Mouse (Mus musculus): Measurements from ENCODE around the gene Cd72.

Gene Cd72

GRCm38 (mm10) chr4:43478534-43478858, 24.1 kb upstream of the Cd72 start:
- no peak for DNase-seq (ENCODE audit: low spot score)

GRCm38 (mm10) chr4:43477857-43478533, 23.6 kb upstream of the Cd72 start:
- DNase-seq (ENCODE audit: low spot score) = peak; percentile 71

- DNase-seq (ENCODE audit: low spot score) = no peak
Measured at GRCm38 (mm10) chr4:43476604-43477003, 22.2 kb upstream of the Cd72 start.

GRCm38 (mm10) chr4:43473636-43474035, 19.2 kb upstream of the Cd72 start:
- DNase-seq (ENCODE audit: low spot score) = no peak

- DNase-seq (ENCODE audit: low spot score) = no peak
Measured at GRCm38 (mm10) chr4:43470301-43470700, 15.9 kb upstream of the Cd72 start.

- DNase-seq (ENCODE audit: low spot score) = no peak
Measured at GRCm38 (mm10) chr4:43466872-43467271, 12.4 kb upstream of the Cd72 start.

GRCm38 (mm10) chr4:43465935-43466334, 11.5 kb upstream of the Cd72 start:
- no peak for DNase-seq (ENCODE audit: low spot score)

- no peak for DNase-seq (ENCODE audit: low spot score)
Measured at GRCm38 (mm10) chr4:43463102-43463501, 8.7 kb upstream of the Cd72 start.

- DNase-seq (ENCODE audit: low spot score) = no peak
Measured at GRCm38 (mm10) chr4:43457124-43457523, 2.7 kb upstream of the Cd72 start.

- no peak for DNase-seq (ENCODE audit: low spot score)
Measured at GRCm38 (mm10) chr4:43456470-43456869, 2.0 kb upstream of the Cd72 start.

- no peak for DNase-seq (ENCODE audit: low spot score)
Measured at GRCm38 (mm10) chr4:43453413-43453812, 1.0 kb downstream of the Cd72 start.

GRCm38 (mm10) chr4:43452315-43452714, 2.1 kb downstream of the Cd72 start:
- no peak for DNase-seq (ENCODE audit: low spot score)

- no peak for DNase-seq (ENCODE audit: low spot score)
Measured at GRCm38 (mm10) chr4:43448554-43448953, 5.9 kb downstream of the Cd72 start.

- DNase-seq (ENCODE audit: low spot score) = no peak
Measured at GRCm38 (mm10) chr4:43447251-43447650, 7.2 kb downstream of the Cd72 start.

- no peak for DNase-seq (ENCODE audit: low spot score)
Measured at GRCm38 (mm10) chr4:43443511-43443910, 10.9 kb downstream of the Cd72 start.

GRCm38 (mm10) chr4:43442456-43443361, 11.7 kb downstream of the Cd72 start:
- peak; percentile 72 for DNase-seq (ENCODE audit: low spot score)

GRCm38 (mm10) chr4:43442044-43442443, 12.4 kb downstream of the Cd72 start:
- peak; percentile 98 for DNase-seq (ENCODE audit: low spot score)

- DNase-seq (ENCODE audit: low spot score) = no peak
Measured at GRCm38 (mm10) chr4:43441639-43442038, 12.8 kb downstream of the Cd72 start, which contains the start of gene Tesk1. Gene Tesk1 (plus strand): TSS chr4:43441939.

GRCm38 (mm10) chr4:43432832-43433231, 21.6 kb downstream of the Cd72 start:
- DNase-seq (ENCODE audit: low spot score) = no peak

- DNase-seq (ENCODE audit: low spot score) = peak; percentile 84
Measured at GRCm38 (mm10) chr4:43431690-43432089, 22.7 kb downstream of the Cd72 start.

- DNase-seq (ENCODE audit: low spot score) = no peak
Measured at GRCm38 (mm10) chr4:43428946-43429345, 25.5 kb downstream of the Cd72 start, which contains the start of gene Fam166b. Gene Fam166b (minus strand): TSS chr4:43429134.

- no peak for DNase-seq (ENCODE audit: low spot score)
Measured at GRCm38 (mm10) chr4:43428180-43428861, 26.1 kb downstream of the Cd72 start.

Data from urinary bladder, postnatal 25 days (tissue).